Mouse (Mus musculus) layer of hippocampus, adult 8-10 months (tissue): ENCODE data around the gene Siva1. TPM values are rescaled to one million over a fixed set of nuclear protein-coding genes. Genes with fewer than 3 reads are reported as not detected.
A peak's percentile ranks its signal among the peaks of the same experiment; 100 is the strongest.

ENCODE experiments used
- DNase-seq, 2 experiments: peaks; one replicate each; pipeline ENCODE4 v3.0.0; 2022; ENCODE audit warnings: low spot score in 2 of 2
- total RNA-seq, 4 experiments: library from RNA; stranded (reverse); gene quantifications; 2 replicates each; pipeline ENCODE4 v1.2.4; 2022

Gene Siva1
- total RNA-seq, 4 experiments from 2014 or later: 20.8 to 23.5 (median 22.1) TPM

DNA sequence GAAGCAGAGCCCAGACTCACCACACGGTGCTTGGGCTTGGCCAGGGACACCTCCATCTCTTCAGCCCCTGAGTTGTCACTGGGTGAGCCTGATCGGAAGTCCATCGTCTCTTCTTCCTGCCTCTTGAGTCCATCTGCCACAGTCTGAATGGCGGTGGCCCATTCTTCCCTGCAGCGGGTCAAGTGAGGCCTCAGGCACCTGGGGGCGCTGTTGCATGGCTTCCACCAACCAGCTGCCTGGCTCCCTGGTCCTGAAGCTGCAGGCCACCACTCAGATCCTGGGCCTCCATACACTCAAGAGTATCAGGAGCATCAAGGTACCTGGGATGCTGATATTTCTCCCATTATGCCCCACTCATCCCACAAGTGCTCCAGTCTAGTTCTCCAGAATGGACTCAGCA lies 14.6 kb downstream of the Siva1 start:
- peak in 1 of 2 experiments; percentile 61 for DNase-seq

DNA sequence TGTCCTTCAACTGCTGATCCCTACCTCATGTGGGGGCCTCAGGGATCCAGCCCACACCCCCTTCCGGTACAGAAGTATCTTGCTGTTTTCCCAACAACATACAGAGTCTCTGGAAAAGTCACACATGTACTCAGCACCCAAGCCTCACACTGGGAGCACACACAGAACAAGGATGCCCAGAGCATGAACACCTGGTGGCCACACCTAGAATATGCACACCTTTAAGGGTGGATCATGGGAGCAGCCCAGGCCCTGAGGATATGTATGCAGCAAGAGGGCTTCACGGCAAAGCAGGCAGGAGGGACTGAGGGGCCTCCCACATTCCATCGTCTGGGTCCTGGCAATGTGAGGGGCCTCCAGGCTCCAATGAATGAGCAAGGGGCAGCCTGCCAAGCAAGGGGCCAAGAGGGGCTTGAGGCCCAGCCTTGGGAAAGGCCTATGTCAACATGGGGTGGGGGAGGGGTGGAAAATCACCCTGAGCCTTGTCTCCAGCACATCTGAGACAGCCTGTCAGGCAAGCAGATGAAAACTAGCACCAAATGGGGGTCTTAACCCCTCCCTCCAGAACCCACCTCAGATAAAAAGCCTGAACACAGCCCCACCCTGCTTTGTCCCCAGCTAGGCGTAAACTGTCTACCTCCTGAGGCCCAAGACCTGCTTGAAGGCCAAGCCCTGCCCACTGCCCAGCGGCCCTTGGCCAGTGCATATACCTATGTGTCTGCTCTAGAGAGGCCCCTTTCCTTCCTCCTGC lies 16.3 kb downstream of the Siva1 start:
- DNase-seq: no peak

GRCm38 (mm10) chr12:112661327-112661605 lies 16.8 kb downstream of the Siva1 start:
- no peak for DNase-seq

DNA sequence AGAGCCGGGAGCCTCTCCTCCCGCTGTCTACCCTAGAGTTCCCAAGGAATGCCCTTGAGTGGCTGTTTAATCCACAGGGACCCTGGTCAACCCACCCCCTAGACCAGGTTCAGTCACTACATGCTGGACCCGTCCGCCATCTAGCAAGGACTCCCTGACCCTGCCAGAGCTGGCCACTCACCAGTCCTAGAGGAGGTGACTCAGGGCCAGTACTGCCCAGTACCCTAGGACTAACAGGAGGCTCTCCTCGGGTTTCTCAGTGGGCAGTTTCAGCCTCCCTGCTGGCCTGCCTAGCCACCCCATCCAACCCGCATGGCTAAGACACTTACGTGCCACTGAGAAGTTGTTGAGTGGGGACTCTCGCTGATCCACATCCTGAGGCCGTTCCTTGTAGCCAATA lies 17.4 kb downstream of the Siva1 start:
- DNase-seq: no peak

DNA sequence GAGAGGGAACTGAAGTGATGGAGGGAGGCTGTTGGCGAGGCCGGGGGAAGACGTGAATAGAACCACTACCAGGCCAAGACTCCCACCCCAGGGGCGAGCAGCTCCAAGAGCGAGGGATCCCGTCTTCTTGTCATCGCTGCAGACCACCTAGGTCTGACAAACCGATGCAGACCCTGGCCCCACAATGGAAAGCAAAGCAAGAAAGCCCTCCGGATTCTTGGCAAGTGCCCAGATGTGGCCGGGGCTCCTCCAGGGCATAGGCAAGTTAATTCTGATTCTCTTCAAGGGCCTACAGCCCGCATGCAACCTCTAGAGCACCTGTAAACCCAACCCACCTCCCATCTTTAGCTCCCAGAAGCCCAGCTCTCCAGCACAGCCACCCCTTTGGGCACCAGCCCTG lies 18.8 kb downstream of the Siva1 start:
- DNase-seq: no peak

DNA sequence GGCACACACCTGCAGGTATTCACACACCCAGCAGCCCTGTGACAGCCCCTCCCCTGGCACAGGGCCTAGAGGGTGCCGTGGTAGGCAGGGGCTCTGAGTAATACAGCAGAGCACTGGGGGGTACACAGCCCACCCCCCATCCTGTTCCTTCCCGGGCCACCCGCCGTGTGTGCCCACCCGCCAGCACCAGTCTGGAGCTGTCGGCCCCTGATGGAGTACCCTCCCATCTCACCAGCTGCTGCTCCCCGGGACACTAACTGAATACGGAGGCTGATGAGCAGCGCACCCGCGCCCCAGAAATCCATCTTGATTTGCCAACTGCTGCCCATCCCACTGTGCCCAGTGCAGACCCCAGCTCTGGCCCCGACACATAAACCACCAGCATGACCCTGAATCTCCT lies 19.2 kb downstream of the Siva1 start:
- DNase-seq: no peak

DNA sequence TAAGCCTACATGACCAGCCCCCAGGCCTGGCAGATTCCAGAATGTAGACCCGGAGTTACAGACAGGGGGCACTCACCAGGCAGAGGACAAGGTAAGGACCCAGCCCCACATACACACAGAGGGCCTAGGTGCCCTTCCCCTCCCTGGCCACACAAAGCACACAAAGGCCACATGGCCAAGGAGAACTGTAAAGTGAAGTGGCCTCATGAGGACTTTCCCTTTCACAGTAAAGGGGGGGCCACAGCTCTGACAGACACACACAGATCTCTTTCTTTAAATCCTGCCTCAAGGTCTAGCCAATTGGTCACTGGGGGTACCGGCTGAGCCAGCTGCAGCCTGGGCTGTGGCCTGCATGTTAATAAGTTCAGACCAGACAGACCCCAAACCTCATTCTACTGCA lies 19.6 kb downstream of the Siva1 start:
- no peak for DNase-seq

- DNase-seq: no peak
Measured at GRCm38 (mm10) chr12:112664656-112665055, 20.2 kb downstream of the Siva1 start.

DNA sequence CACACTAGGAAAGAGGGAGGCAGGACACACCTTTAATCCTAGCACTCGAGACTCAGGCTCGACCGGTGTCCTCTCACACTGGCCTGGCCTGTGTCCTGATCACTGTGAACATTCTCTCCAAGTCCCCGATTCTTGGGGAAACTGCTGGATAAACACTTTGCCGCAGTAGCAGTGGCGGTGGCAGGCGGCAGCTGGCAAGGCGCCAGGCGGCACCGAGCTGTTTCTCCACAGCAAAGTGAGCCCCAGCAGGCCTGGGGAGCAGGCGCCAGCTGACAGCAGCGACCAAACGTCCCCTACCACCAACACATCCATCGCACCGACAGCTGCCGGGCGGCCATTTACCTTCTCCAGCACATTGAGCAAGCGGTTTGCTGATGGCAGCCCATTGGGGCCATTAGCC lies 21.0 kb downstream of the Siva1 start:
- peak; percentile 68 to 80 for DNase-seq

- no peak for DNase-seq
Measured at GRCm38 (mm10) chr12:112665881-112666544, 21.5 kb downstream of the Siva1 start.

- DNase-seq: no peak
Measured at GRCm38 (mm10) chr12:112667619-112668297, 23.3 kb downstream of the Siva1 start.

GRCm38 (mm10) chr12:112670718-112671393 lies 26.4 kb downstream of the Siva1 start:
- DNase-seq: no peak

- no peak for DNase-seq
Measured at GRCm38 (mm10) chr12:112671891-112672290, 27.4 kb downstream of the Siva1 start.

DNA sequence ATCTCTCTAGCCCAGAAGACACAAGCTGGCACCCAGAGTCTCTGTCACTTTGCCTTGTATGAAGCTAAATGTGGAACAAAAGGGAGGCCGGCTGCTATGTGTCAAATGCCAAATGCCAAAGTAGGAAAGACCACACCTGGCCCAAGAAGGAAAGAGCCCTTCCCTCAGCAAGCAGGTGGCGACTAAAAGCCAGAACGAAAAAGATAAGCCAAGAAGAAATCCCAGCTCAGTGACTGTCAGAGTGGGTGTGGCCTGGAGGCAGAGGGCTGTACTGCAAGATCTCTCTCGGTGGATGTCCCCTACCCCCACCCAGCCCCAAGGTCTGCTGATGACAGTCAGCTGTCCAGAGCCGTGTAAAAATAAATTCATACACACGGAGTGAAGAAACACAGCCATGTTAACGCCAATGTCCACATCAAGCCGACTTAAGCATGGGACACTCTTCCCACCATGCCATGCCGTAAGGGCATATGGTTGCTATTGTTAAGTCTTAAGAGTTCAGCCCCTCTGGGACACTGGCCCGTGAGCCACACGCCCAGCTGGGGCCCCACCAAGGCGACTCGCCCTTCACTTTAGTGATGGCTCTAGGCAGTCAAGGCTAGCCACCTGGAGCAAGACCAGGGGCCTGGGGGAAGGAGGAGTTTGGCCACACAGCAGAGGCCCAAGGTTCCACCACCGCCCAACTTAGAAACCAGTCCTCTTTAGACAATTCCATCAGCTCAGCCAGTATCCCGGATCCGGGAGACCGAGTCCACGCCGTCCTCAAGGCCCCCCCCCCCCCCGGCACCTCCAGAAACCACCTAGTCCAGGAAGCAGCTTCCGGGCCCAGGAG lies 28.5 kb downstream of the Siva1 start:
- no peak for DNase-seq

DNA sequence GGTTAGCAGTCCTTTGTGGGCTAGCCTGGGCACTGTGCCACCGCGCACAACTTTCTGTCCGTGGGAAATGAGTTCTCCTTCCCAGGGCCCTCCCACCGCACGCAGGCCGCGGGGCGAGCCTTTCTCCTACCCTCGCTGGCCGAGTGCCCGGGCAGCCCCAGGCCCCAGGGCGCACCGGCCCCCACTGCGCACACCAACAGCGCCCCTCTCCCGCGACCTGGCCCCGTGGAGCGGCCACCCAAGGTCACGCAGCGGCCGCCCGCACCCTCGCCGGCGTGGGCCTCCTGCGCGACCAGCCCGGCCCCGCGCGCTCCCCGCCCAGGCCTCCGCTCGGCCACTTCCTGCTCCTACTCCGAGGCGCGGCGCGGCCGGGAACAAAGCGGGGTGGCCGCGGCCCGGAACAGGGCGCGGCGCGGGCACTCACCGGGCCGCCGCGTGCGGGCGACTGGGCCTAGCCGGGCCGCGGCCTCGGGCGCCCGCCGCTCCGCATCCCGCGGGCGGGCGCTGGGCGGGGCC lies 29.2 kb downstream of the Siva1 start:
- DNase-seq: no peak

DNA sequence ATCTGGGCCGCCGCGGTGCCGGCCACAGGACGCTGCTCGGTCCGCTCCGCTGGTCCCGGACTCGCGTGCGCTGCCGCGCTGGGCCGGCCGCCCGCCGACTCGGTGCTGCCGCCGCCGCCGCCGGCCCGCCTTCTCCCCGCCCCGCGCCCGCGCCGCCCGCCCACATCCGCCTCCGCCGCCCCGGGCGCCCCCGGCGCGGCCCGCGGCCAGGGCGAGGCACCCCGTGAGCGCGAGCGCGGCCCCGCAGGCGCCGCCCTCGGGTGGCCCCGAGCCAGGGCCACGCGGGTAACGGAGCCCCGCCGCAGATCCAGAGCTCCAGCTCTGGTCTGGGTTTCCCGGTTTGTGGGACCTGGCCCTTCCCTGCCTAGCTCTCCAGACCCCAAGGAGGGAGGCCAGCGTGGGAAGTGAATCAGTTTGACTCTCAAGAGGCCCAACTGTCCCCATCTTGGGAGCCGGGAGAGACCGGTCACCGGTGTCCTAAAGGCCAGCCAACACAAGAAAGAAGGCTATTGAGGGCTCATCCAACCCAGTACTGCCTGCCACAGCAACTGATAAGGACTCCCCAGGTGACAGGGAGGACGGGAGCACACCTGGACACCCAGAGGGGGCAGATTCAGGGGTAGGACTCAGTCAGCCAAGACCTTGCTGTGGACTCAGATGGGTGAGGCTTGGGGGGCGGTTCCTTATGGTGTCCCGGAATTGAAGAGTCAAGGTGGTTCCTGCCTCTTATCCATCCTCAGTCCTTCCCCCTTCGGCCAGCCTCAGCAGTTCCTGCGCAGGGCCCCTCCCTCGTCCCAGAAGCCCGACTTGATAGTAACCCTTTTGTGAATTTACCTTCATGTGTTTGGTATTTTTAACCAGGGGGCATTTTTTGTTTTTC lies 29.9 kb downstream of the Siva1 start, which contains the start of gene Akt1:
Gene Akt1, minus strand, starts transcription at position 753 of the 880 bp plus-strand sequence.
- no peak for DNase-seq

DNA sequence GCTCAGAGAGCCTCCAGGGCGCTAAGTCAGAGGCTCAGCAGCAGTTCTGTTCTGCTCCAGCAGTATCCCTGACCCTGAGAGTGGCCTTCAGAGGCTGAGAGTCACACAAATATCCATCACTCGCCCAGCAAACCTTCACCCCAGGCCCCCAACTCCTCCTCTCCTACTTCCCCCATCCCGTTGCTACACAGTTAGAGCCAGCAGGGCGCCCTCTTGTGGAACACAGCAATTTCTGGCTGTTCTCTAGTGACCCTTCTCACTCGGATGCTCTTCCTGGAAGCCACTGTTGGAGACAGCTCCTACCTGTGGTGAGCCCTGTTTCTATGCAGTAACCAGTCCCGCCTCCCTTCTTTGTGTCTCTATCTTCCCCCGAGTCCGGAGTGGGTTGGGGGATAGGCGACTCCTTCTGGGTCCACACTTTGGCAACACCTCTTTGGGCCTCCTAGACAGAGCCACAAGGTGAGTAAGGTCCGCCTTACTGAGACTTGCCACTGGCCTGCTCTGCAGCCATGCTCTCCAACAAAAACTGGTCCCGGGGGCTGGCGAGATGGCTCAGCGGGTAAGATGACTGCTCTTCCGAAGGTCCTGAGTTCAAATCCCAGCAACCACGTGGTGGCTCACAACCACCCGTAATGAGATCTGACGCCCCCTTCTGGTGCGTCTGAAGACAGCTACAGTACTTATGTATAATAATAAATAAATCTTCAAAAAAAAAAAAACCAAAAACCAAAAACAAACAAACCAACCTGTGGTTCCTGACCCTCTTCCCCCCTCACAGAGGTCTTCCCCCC lies 31.0 kb downstream of the Siva1 start:
- DNase-seq: peak; percentile 69 to 74

- DNase-seq: no peak
Measured at GRCm38 (mm10) chr12:112677076-112677475, 32.6 kb downstream of the Siva1 start.

GRCm38 (mm10) chr12:112677943-112678554 lies 33.6 kb downstream of the Siva1 start:
- DNase-seq: no peak
